Mouse (Mus musculus): ENCODE data around the gene Vps29. TPM values are rescaled to one million over a fixed set of nuclear protein-coding genes. Genes with fewer than 3 reads are reported as not detected.

Vps29 gene
- polyA plus RNA-seq, 1 experiment, result 111 TPM

- Histone ChIP-seq H3K4me3 (ENCODE audit: insufficient read depth, low read depth, low read length) (no peak overlapping the region), H3K27ac (replicated peaks; ENCODE audit: low read depth, low read length) (peak overlapping the region; percentile 55), H3K4me1 (ENCODE audit: control insufficient read depth, insufficient read depth, insufficient read length, low read length) (peaks cover 11% of the 10 kb centered on the region)
Observed at GRCm38 (mm10) chr5:122401303-122401640, 47.1 kb downstream of the Vps29 start.

- H3K27ac ChIP-seq (replicated peaks; ENCODE audit: low read depth, low read length), result no peak overlapping the region
- no peak overlapping the region for H3K4me3 ChIP-seq (ENCODE audit: insufficient read depth, low read depth, low read length)
- H3K4me1 ChIP-seq (ENCODE audit: control insufficient read depth, insufficient read depth, insufficient read length, low read length), result peaks cover 11% of the 10 kb centered on the region
Observed at GRCm38 (mm10) chr5:122402160-122402559, 48.0 kb downstream of the Vps29 start.

GRCm38 (mm10) chr5:122402772-122403171 lies 48.6 kb downstream of the Vps29 start:
- H3K27ac ChIP-seq (replicated peaks; ENCODE audit: low read depth, low read length), result no peak overlapping the region
- H3K4me3 ChIP-seq (ENCODE audit: insufficient read depth, low read depth, low read length), result no peak overlapping the region
- peaks cover 11% of the 10 kb centered on the region for H3K4me1 ChIP-seq (ENCODE audit: control insufficient read depth, insufficient read depth, insufficient read length, low read length)

- Histone ChIP-seq H3K4me1 (ENCODE audit: control insufficient read depth, insufficient read depth, insufficient read length, low read length) (peaks cover 7% of the 10 kb centered on the region), H3K27ac (replicated peaks; ENCODE audit: low read depth, low read length) (no peak overlapping the region), H3K4me3 (ENCODE audit: insufficient read depth, low read depth, low read length) (no peak overlapping the region)
Observed at GRCm38 (mm10) chr5:122403362-122403761, 49.2 kb downstream of the Vps29 start.

- Histone ChIP-seq H3K4me1 (ENCODE audit: control insufficient read depth, insufficient read depth, insufficient read length, low read length) (no peaks in the 10 kb centered on the region; the same call in 1 of the 2 replicates), H3K4me3 (ENCODE audit: insufficient read depth, low read depth, low read length) (no peak overlapping the region), H3K27ac (replicated peaks; ENCODE audit: low read depth, low read length) (no peak overlapping the region)
Observed at GRCm38 (mm10) chr5:122405537-122405936, 51.4 kb downstream of the Vps29 start.

- H3K27ac ChIP-seq (replicated peaks; ENCODE audit: low read depth, low read length), result no peak overlapping the region
- H3K4me3 ChIP-seq (ENCODE audit: insufficient read depth, low read depth, low read length), result no peak overlapping the region
- no peaks in the 10 kb centered on the region for H3K4me1 ChIP-seq (ENCODE audit: control insufficient read depth, insufficient read depth, insufficient read length, low read length)
Observed at GRCm38 (mm10) chr5:122409692-122410645, 55.8 kb downstream of the Vps29 start.

GRCm38 (mm10) chr5:122411892-122412291 lies 57.7 kb downstream of the Vps29 start:
- Histone ChIP-seq H3K4me1 (ENCODE audit: control insufficient read depth, insufficient read depth, insufficient read length, low read length) (no peaks in the 10 kb centered on the region), H3K27ac (replicated peaks; ENCODE audit: low read depth, low read length) (no peak overlapping the region), H3K4me3 (ENCODE audit: insufficient read depth, low read depth, low read length) (no peak overlapping the region)

- Histone ChIP-seq H3K4me1 (ENCODE audit: control insufficient read depth, insufficient read depth, insufficient read length, low read length) (no peaks in the 10 kb centered on the region), H3K4me3 (ENCODE audit: insufficient read depth, low read depth, low read length) (no peak overlapping the region), H3K27ac (replicated peaks; ENCODE audit: low read depth, low read length) (no peak overlapping the region)
Observed at GRCm38 (mm10) chr5:122412826-122413225, 58.7 kb downstream of the Vps29 start.

GRCm38 (mm10) chr5:122414351-122414750 lies 60.2 kb downstream of the Vps29 start:
- Histone ChIP-seq H3K4me3 (ENCODE audit: insufficient read depth, low read depth, low read length) (no peak overlapping the region), H3K4me1 (ENCODE audit: control insufficient read depth, insufficient read depth, insufficient read length, low read length) (no peaks in the 10 kb centered on the region), H3K27ac (replicated peaks; ENCODE audit: low read depth, low read length) (no peak overlapping the region)

Other genes starting within 250 kb of the Vps29 start
- not detected in 2 replicates for gene Ccdc63, start 213.5 kb upstream of the Vps29 start, polyA plus RNA-seq (2012; ENCODE audit: insufficient read depth, insufficient read length, missing spikeins)
- 85.4 and 119 TPM in 2 replicates for gene Ppp1cc, start 196.1 kb upstream of the Vps29 start, polyA plus RNA-seq (2012; ENCODE audit: insufficient read depth, insufficient read length, missing spikeins)
- 5.7 and 7.7 TPM in 2 replicates for gene Hvcn1, start 147.6 kb upstream of the Vps29 start, polyA plus RNA-seq (2012; ENCODE audit: insufficient read depth, insufficient read length, missing spikeins)
- 1.2 and 2.9 TPM in 2 replicates for gene Tctn1, start 89.9 kb upstream of the Vps29 start, polyA plus RNA-seq (2012; ENCODE audit: insufficient read depth, insufficient read length, missing spikeins)
- gene Pptc7, start 70.0 kb upstream of the Vps29 start, polyA plus RNA-seq (2012; ENCODE audit: insufficient read depth, insufficient read length, missing spikeins), result 24.3 and 28.0 TPM in 2 replicates
- gene Rad9b, start 136 bp upstream of the Vps29 start, polyA plus RNA-seq (2012; ENCODE audit: insufficient read depth, insufficient read length, missing spikeins), result 6.3 and 6.9 TPM in 2 replicates
- 13.9 and 15.7 TPM in 2 replicates for gene Gpn3, start 17.5 kb downstream of the Vps29 start, polyA plus RNA-seq (2012; ENCODE audit: insufficient read depth, insufficient read length, missing spikeins)
- gene Fam216a, start 18.0 kb downstream of the Vps29 start, polyA plus RNA-seq (2012; ENCODE audit: insufficient read depth, insufficient read length, missing spikeins), result 8.5 and 14.2 TPM in 2 replicates
- 158 and 247 TPM in 2 replicates for gene Arpc3, start 37.5 kb downstream of the Vps29 start, polyA plus RNA-seq (2012; ENCODE audit: insufficient read depth, insufficient read length, missing spikeins)
- 16.6 and 17.5 TPM in 2 replicates for gene Anapc7, start 67.3 kb downstream of the Vps29 start, polyA plus RNA-seq (2012; ENCODE audit: insufficient read depth, insufficient read length, missing spikeins)
- gene Atp2a2, start 147.9 kb downstream of the Vps29 start, polyA plus RNA-seq (2012; ENCODE audit: insufficient read depth, insufficient read length, missing spikeins), result 77.3 and 79.4 TPM in 2 replicates

Data from brown adipose tissue, adult 24 weeks (tissue).